Mouse (Mus musculus): ENCODE data around the gene Erbb2. TPM values are rescaled to one million over a fixed set of nuclear protein-coding genes. Genes with fewer than 3 reads are reported as not detected.

Erbb2 gene
- polyA plus RNA-seq (2012; rRNA removed), result 1.5 and 1.9 TPM in 2 replicates

DNA sequence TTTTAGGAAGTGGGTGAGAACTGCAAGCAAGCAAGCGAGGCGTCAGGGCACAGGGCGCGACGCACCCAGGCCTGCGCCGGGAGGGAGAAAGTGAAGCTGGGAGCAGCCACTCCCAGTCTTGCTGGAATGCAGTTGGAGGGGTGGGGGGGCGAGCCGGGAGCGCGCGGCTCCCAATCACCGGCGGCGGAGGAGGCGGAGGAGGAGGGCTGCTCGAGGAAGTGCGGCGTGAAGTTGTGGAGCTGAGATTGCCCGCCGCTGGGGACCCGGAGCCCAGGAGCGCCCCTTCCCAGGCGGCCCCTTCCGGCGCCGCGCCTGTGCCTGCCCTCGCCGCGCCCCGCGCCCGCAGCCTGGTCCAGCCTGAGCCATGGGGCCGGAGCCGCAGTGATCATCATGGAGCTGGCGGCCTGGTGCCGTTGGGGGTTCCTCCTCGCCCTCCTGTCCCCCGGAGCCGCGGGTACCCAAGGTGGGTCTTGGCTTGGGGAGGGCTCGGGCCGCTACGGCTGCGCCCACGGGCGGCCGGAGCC lies at the start of gene Erbb2:
Gene Erbb2, plus strand, starts transcription at position 198 of the 524 bp plus-strand sequence.
- Histone ChIP-seq H3K27ac (ENCODE audit: control insufficient read depth, insufficient read depth, low read depth, low read length) (no peak within 1 kb of the TSS), H3K27me3 (ENCODE audit: control insufficient read depth, insufficient read depth, low read length) (no peaks in the 10 kb centered on the region), H3K4me1 (ENCODE audit: control insufficient read depth, insufficient read depth, low read length) (peaks cover 16% of the 10 kb centered on the region), H3K4me3 (ENCODE audit: control insufficient read depth, low read depth, low read length) (peak within 1 kb of the TSS; percentile 76), H3K36me3 (ENCODE audit: control insufficient read depth, insufficient read depth, low read length) (no peaks in the 10 kb centered on the region)
- TF ChIP-seq POLR2A (IDR thresholded peaks at IDR 0.05; ENCODE audit: control insufficient read depth, low read depth, low read length) (peak; percentile 40), CTCF (IDR thresholded peaks at IDR 0.05; ENCODE audit: control insufficient read depth, insufficient read depth, insufficient replicate concordance, low read depth, low read length) (no peak)

DNA sequence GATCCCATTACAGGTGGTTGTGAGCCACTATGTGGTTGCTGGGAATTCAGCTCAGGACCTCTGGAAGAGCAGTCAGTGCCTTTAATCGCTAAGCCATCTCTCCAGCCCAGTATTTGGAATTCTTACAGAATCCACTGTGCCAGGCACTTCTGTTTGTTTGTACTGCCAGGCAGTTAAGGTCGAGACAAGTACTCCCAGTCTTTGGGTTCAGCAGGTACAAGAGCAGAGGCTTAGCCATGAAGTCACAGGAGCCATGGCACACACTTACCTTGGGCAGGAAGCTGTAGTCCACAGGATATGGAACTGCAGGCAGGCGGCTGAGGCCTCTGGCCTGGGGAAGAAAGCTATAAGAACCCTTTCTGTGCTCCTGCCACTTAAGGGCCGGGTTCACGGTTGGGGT lies 48.5 kb upstream of the Erbb2 start:
- Histone ChIP-seq H3K27ac (ENCODE audit: control insufficient read depth, insufficient read depth, low read depth, low read length) (no peak overlapping the region), H3K36me3 (ENCODE audit: control insufficient read depth, insufficient read depth, low read length) (no peaks in the 10 kb centered on the region), H3K4me3 (ENCODE audit: control insufficient read depth, low read depth, low read length) (no peak overlapping the region), H3K4me1 (ENCODE audit: control insufficient read depth, insufficient read depth, low read length) (peaks cover 5% of the 10 kb centered on the region), H3K27me3 (ENCODE audit: control insufficient read depth, insufficient read depth, low read length) (no peaks in the 10 kb centered on the region)
- TF ChIP-seq CTCF (IDR thresholded peaks at IDR 0.05; ENCODE audit: control insufficient read depth, insufficient read depth, insufficient replicate concordance, low read depth, low read length) (no peak), POLR2A (IDR thresholded peaks at IDR 0.05; ENCODE audit: control insufficient read depth, low read depth, low read length) (no peak)

DNA sequence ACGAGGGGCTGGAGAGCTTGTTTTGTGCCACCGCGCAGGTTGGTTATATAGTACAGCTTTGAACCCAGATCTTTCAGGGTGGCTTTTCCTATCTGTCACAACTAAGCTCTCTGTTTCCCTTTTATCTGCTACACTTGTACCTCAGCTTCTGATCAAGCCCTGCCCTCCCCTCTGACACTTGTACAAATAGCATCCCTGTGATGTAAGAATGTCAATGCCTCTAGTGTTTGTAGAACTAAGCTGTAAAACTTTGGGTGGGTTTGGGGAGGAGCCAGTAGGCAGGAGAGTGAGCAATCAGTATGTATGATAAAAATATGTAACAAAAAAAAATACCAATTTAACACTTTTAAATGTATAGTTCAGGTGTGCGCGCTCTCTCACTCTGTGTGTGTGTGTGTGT lies 47.9 kb upstream of the Erbb2 start:
- no peak overlapping the region for H3K27ac ChIP-seq (ENCODE audit: control insufficient read depth, insufficient read depth, low read depth, low read length)

DNA sequence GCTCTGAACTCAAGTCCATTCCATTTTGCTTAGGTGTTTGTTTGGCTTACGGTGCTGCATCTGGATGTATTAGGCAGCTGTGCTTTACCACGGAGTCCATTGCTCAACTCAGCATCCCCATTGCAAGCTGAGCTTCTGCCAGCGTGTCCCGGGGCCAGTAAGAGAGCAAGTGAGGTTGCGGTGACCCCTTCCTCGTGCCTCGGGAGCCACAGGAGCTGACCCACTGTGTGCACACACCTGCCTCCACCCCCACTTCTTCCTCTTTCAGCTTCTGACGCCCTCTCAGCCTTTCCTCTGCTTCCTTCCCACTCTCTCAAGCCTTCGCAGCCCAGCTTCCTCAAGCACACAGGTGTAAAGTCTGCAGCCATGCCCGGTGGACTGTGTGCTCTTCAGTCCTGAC lies 46.0 kb upstream of the Erbb2 start:
- Histone ChIP-seq H3K27me3 (ENCODE audit: control insufficient read depth, insufficient read depth, low read length) (no peaks in the 10 kb centered on the region), H3K4me3 (ENCODE audit: control insufficient read depth, low read depth, low read length) (no peak overlapping the region), H3K4me1 (ENCODE audit: control insufficient read depth, insufficient read depth, low read length) (peaks cover 6% of the 10 kb centered on the region), H3K27ac (ENCODE audit: control insufficient read depth, insufficient read depth, low read depth, low read length) (no peak overlapping the region), H3K36me3 (ENCODE audit: control insufficient read depth, insufficient read depth, low read length) (no peaks in the 10 kb centered on the region)
- no peak for TF ChIP-seq CTCF (IDR thresholded peaks at IDR 0.05; ENCODE audit: control insufficient read depth, insufficient read depth, insufficient replicate concordance, low read depth, low read length)
- no peak for TF ChIP-seq POLR2A (IDR thresholded peaks at IDR 0.05; ENCODE audit: control insufficient read depth, low read depth, low read length)

More for the DNA sequence above, 47.9 kb upstream of the Erbb2 start:
- H3K4me1 ChIP-seq (ENCODE audit: control insufficient read depth, insufficient read depth, low read length), result no peaks in the 10 kb centered on the region; the same call in 1 of the 2 replicates
- TF ChIP-seq POLR2A (IDR thresholded peaks at IDR 0.05; ENCODE audit: control insufficient read depth, low read depth, low read length) (no peak), CTCF (IDR thresholded peaks at IDR 0.05; ENCODE audit: control insufficient read depth, insufficient read depth, insufficient replicate concordance, low read depth, low read length) (no peak)
- H3K36me3 ChIP-seq (ENCODE audit: control insufficient read depth, insufficient read depth, low read length), result no peaks in the 10 kb centered on the region
- no peaks in the 10 kb centered on the region for H3K27me3 ChIP-seq (ENCODE audit: control insufficient read depth, insufficient read depth, low read length)
- H3K4me3 ChIP-seq (ENCODE audit: control insufficient read depth, low read depth, low read length), result no peak overlapping the region

DNA sequence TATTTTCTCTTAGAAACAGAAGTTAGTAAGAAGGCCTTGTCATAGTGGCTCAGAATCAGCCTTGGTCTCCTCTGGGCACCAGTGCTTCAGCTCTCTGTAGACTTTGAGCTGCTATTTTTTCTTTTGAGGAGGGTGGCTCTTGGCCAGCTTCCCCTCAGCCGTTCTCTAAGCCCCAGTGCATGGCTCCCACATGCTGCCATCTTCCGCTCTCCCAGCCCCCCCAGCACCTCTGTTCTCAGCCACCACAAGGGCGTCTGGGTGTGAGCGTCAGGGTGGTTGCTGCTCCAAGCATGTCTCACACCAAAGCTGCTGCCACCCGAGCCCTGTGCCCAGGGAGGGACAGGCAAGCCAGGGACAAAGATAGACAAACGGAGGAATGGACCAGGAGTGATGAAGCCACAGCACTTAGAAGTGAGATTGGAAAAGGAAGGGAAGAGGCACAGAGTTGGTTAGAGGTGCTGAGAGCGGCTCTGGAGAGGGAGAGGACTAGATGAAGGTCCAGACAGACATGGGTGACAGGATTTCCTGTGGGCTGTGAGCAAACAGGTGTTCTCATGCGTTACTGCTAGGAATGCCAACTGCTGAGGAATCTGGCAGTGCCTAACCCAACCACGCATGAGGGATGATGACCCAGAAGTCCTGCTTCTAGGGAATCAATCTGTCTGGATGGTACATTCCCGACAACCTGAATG lies 45.0 kb upstream of the Erbb2 start:
- Histone ChIP-seq H3K27me3 (ENCODE audit: control insufficient read depth, insufficient read depth, low read length) (no peaks in the 10 kb centered on the region), H3K4me1 (ENCODE audit: control insufficient read depth, insufficient read depth, low read length) (peaks cover 6% of the 10 kb centered on the region), H3K27ac (ENCODE audit: control insufficient read depth, insufficient read depth, low read depth, low read length) (no peak overlapping the region), H3K4me3 (ENCODE audit: control insufficient read depth, low read depth, low read length) (no peak overlapping the region), H3K36me3 (ENCODE audit: control insufficient read depth, insufficient read depth, low read length) (no peaks in the 10 kb centered on the region)
- TF ChIP-seq POLR2A (IDR thresholded peaks at IDR 0.05; ENCODE audit: control insufficient read depth, low read depth, low read length) (no peak), CTCF (IDR thresholded peaks at IDR 0.05; ENCODE audit: control insufficient read depth, insufficient read depth, insufficient replicate concordance, low read depth, low read length) (no peak)

DNA sequence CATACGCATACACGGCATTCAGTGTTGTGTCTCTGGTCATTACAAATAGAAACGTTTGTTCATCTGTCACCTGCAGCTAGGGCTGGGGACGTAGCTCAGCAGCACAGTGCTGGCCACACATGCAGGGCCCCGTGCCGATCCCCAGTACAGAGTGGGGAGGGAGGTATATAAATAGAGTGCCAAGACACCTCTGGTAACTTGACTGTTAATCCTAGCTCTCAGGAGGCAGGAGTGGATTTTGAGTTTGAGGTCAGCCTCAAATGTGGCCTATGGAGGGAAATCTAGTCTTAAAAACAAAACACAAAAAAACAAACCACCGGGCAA lies 44.4 kb upstream of the Erbb2 start:
- H3K27me3 ChIP-seq (ENCODE audit: control insufficient read depth, insufficient read depth, low read length), result no peaks in the 10 kb centered on the region
- no peak overlapping the region for H3K27ac ChIP-seq (ENCODE audit: control insufficient read depth, insufficient read depth, low read depth, low read length)
- H3K36me3 ChIP-seq (ENCODE audit: control insufficient read depth, insufficient read depth, low read length), result no peaks in the 10 kb centered on the region
- no peak overlapping the region for H3K4me3 ChIP-seq (ENCODE audit: control insufficient read depth, low read depth, low read length)
- H3K4me1 ChIP-seq (ENCODE audit: control insufficient read depth, insufficient read depth, low read length), result peaks cover 6% of the 10 kb centered on the region
- no peak for TF ChIP-seq CTCF (IDR thresholded peaks at IDR 0.05; ENCODE audit: control insufficient read depth, insufficient read depth, insufficient replicate concordance, low read depth, low read length)

DNA sequence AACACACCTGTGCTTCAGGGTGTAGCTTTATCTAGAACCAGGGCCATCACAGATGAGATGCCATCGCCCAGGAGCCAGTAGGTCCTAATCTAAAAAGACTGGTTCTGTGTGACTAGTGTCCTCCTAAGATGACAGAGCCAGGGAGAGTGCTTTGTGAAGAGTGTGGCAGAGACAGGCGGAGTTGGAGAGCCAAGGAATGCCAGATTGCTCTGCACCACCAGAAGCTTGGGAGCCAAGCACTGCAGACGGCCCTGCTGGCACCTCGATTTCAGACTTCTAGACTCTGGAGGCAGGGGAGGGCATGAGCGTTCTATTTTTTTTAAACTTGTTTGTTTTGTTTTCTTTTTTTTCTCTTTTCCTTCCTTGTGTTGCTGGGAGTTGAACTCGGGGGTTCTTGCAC lies 42.9 kb upstream of the Erbb2 start:
- H3K4me1 ChIP-seq (ENCODE audit: control insufficient read depth, insufficient read depth, low read length), result peaks cover 6% of the 10 kb centered on the region
- TF ChIP-seq POLR2A (IDR thresholded peaks at IDR 0.05; ENCODE audit: control insufficient read depth, low read depth, low read length), result no peak
- no peak for TF ChIP-seq CTCF (IDR thresholded peaks at IDR 0.05; ENCODE audit: control insufficient read depth, insufficient read depth, insufficient replicate concordance, low read depth, low read length)
- no peaks in the 10 kb centered on the region for H3K27me3 ChIP-seq (ENCODE audit: control insufficient read depth, insufficient read depth, low read length)
- no peak overlapping the region for H3K27ac ChIP-seq (ENCODE audit: control insufficient read depth, insufficient read depth, low read depth, low read length)
- no peak overlapping the region for H3K4me3 ChIP-seq (ENCODE audit: control insufficient read depth, low read depth, low read length)
- no peaks in the 10 kb centered on the region; the same call in 1 of the 2 replicates for H3K36me3 ChIP-seq (ENCODE audit: control insufficient read depth, insufficient read depth, low read length)
